Mouse (Mus musculus): ENCODE results near the gene Ralgapb. TPM values are rescaled to one million over a fixed set of nuclear protein-coding genes. Genes with fewer than 3 reads are reported as not detected.

The Ralgapb gene
- polyA plus RNA-seq, 1 experiment from 2014 or later: 17.5 TPM

GRCm38 (mm10) chr2:158519071-158519470, 109.4 kb downstream of the Ralgapb start:
- ATAC-seq (ENCODE audit: insufficient number of reproducible peaks, low FRiP score, low TSS enrichment, low read depth): no peak
- Histone ChIP-seq H3K4me3 (replicated peaks) (no peak overlapping the region), H3K27me3 (no peaks in the 10 kb centered on the region), H3K4me1 (no peaks in the 10 kb centered on the region), H3K9me3 (replicated peaks) (no peaks in the 10 kb centered on the region), H3K36me3 (no peaks in the 10 kb centered on the region), H3K4me2 (replicated peaks) (no peak overlapping the region), H3K9ac (no peak overlapping the region), H3K27ac (replicated peaks) (no peak overlapping the region)
- 64% methylated on average over 11 of the region's 11 CpGs for WGBS

- no peak overlapping the region for H3K27ac ChIP-seq (replicated peaks)
- no peaks in the 10 kb centered on the region for H3K27me3 ChIP-seq
- H3K4me2 ChIP-seq (replicated peaks): no peak overlapping the region
- 62% methylated on average over 6 of the region's 6 CpGs for WGBS
- ATAC-seq (ENCODE audit: insufficient number of reproducible peaks, low FRiP score, low TSS enrichment, low read depth): no peak
- no peak overlapping the region for H3K9ac ChIP-seq
- H3K36me3 ChIP-seq: no peaks in the 10 kb centered on the region
- no peaks in the 10 kb centered on the region for H3K4me1 ChIP-seq
- no peaks in the 10 kb centered on the region for H3K9me3 ChIP-seq (replicated peaks)
- no peak overlapping the region for H3K4me3 ChIP-seq (replicated peaks)
Observed at GRCm38 (mm10) chr2:158519800-158520199, 110.2 kb downstream of the Ralgapb start.

- WGBS: 77% methylated on average over 8 of the region's 8 CpGs
- H3K36me3 ChIP-seq: no peaks in the 10 kb centered on the region
- no peaks in the 10 kb centered on the region for H3K4me1 ChIP-seq
- H3K4me2 ChIP-seq (replicated peaks): no peak overlapping the region
- no peaks in the 10 kb centered on the region for H3K27me3 ChIP-seq
- no peak overlapping the region for H3K27ac ChIP-seq (replicated peaks)
- ATAC-seq (ENCODE audit: insufficient number of reproducible peaks, low FRiP score, low TSS enrichment, low read depth): no peak
- H3K9ac ChIP-seq: no peak overlapping the region
- no peaks in the 10 kb centered on the region for H3K9me3 ChIP-seq (replicated peaks)
- no peak overlapping the region for H3K4me3 ChIP-seq (replicated peaks)
Observed at GRCm38 (mm10) chr2:158523060-158523459, 113.4 kb downstream of the Ralgapb start.

GRCm38 (mm10) chr2:158524129-158524860, 114.6 kb downstream of the Ralgapb start:
- WGBS: 71% methylated on average over 16 of the region's 16 CpGs

GRCm38 (mm10) chr2:158534090-158534489, 124.4 kb downstream of the Ralgapb start:
- H3K4me1 ChIP-seq: no peaks in the 10 kb centered on the region
- H3K4me3 ChIP-seq (replicated peaks): no peak overlapping the region
- no peak overlapping the region for H3K4me2 ChIP-seq (replicated peaks)
- H3K27me3 ChIP-seq: no peaks in the 10 kb centered on the region
- WGBS: 10% methylated on average over 4 of the region's 4 CpGs
- no peak overlapping the region for H3K9ac ChIP-seq
- no peaks in the 10 kb centered on the region for H3K36me3 ChIP-seq
- no peak for ATAC-seq (ENCODE audit: insufficient number of reproducible peaks, low FRiP score, low TSS enrichment, low read depth)
- H3K9me3 ChIP-seq (replicated peaks): no peaks in the 10 kb centered on the region
- H3K27ac ChIP-seq (replicated peaks): no peak overlapping the region

More at GRCm38 (mm10) chr2:158524129-158524860, 114.6 kb downstream of the Ralgapb start:
- H3K36me3 ChIP-seq: no peaks in the 10 kb centered on the region
- H3K9me3 ChIP-seq (replicated peaks): no peaks in the 10 kb centered on the region
- no peaks in the 10 kb centered on the region for H3K27me3 ChIP-seq
- no peak overlapping the region for H3K27ac ChIP-seq (replicated peaks)
- H3K4me3 ChIP-seq (replicated peaks): no peak overlapping the region
- ATAC-seq (ENCODE audit: insufficient number of reproducible peaks, low FRiP score, low TSS enrichment, low read depth): no peak
- H3K4me1 ChIP-seq: no peaks in the 10 kb centered on the region
- H3K9ac ChIP-seq: no peak overlapping the region
- no peak overlapping the region for H3K4me2 ChIP-seq (replicated peaks)

- WGBS: 74% methylated on average over 8 of the region's 8 CpGs
Observed at GRCm38 (mm10) chr2:158534559-158534958, 124.9 kb downstream of the Ralgapb start.

GRCm38 (mm10) chr2:158539433-158540305, 130.0 kb downstream of the Ralgapb start:
- no peaks in the 10 kb centered on the region for H3K4me1 ChIP-seq
- H3K9ac ChIP-seq: no peak overlapping the region
- H3K4me2 ChIP-seq (replicated peaks): peak overlapping the region; percentile 36
- no peaks in the 10 kb centered on the region for H3K36me3 ChIP-seq
- H3K9me3 ChIP-seq (replicated peaks): no peaks in the 10 kb centered on the region
- WGBS: 56% methylated on average over 24 of the region's 24 CpGs
- 0 out of 2 replicates have a peak overlapping the region, but pooled peaks have one; percentile 2 for H3K4me3 ChIP-seq (replicated peaks)
- ATAC-seq (ENCODE audit: insufficient number of reproducible peaks, low FRiP score, low TSS enrichment, low read depth): no peak
- H3K27me3 ChIP-seq: no peaks in the 10 kb centered on the region
- H3K27ac ChIP-seq (replicated peaks): no peak overlapping the region

More at GRCm38 (mm10) chr2:158534559-158534958, 124.9 kb downstream of the Ralgapb start:
- ATAC-seq (ENCODE audit: insufficient number of reproducible peaks, low FRiP score, low TSS enrichment, low read depth): no peak
- H3K27ac ChIP-seq (replicated peaks): no peak overlapping the region
- no peaks in the 10 kb centered on the region for H3K4me1 ChIP-seq
- H3K27me3 ChIP-seq: no peaks in the 10 kb centered on the region
- no peaks in the 10 kb centered on the region for H3K9me3 ChIP-seq (replicated peaks)
- no peak overlapping the region for H3K9ac ChIP-seq
- H3K36me3 ChIP-seq: no peaks in the 10 kb centered on the region
- H3K4me3 ChIP-seq (replicated peaks): no peak overlapping the region
- H3K4me2 ChIP-seq (replicated peaks): no peak overlapping the region

GRCm38 (mm10) chr2:158541286-158541685, 131.6 kb downstream of the Ralgapb start:
- no peaks in the 10 kb centered on the region for H3K27me3 ChIP-seq
- no peaks in the 10 kb centered on the region for H3K9me3 ChIP-seq (replicated peaks)
- H3K9ac ChIP-seq: no peak overlapping the region
- H3K4me3 ChIP-seq (replicated peaks): no peak overlapping the region
- no peaks in the 10 kb centered on the region for H3K36me3 ChIP-seq
- no peak overlapping the region for H3K4me2 ChIP-seq (replicated peaks)
- H3K27ac ChIP-seq (replicated peaks): no peak overlapping the region
- ATAC-seq (ENCODE audit: insufficient number of reproducible peaks, low FRiP score, low TSS enrichment, low read depth): no peak
- 44% methylated on average over 4 of the region's 4 CpGs for WGBS
- H3K4me1 ChIP-seq: no peaks in the 10 kb centered on the region

GRCm38 (mm10) chr2:158545266-158545665, 135.6 kb downstream of the Ralgapb start:
- WGBS: 63% methylated on average over 2 of the region's 2 CpGs
- no peak for ATAC-seq (ENCODE audit: insufficient number of reproducible peaks, low FRiP score, low TSS enrichment, low read depth)
- Histone ChIP-seq H3K4me2 (replicated peaks) (no peak overlapping the region), H3K4me3 (replicated peaks) (no peak overlapping the region), H3K9ac (no peak overlapping the region), H3K27me3 (peaks cover 6% of the 10 kb centered on the region; the same call in 1 of the 2 replicates), H3K9me3 (replicated peaks) (no peaks in the 10 kb centered on the region), H3K4me1 (0 out of 2 replicates have a peak, but pooled peaks cover 2% of the 10 kb centered on the region), H3K36me3 (no peaks in the 10 kb centered on the region), H3K27ac (replicated peaks) (no peak overlapping the region)

GRCm38 (mm10) chr2:158546751-158547150, 137.1 kb downstream of the Ralgapb start:
- H3K27me3 ChIP-seq: peaks cover 20% of the 10 kb centered on the region
- H3K9me3 ChIP-seq (replicated peaks): no peaks in the 10 kb centered on the region
- no peaks in the 10 kb centered on the region for H3K36me3 ChIP-seq
- no peak overlapping the region for H3K4me3 ChIP-seq (replicated peaks)
- no peak overlapping the region for H3K9ac ChIP-seq
- no peak for ATAC-seq (ENCODE audit: insufficient number of reproducible peaks, low FRiP score, low TSS enrichment, low read depth)
- H3K4me2 ChIP-seq (replicated peaks): peak overlapping the region; percentile 28
- H3K4me1 ChIP-seq: 0 out of 2 replicates have a peak, but pooled peaks cover 2% of the 10 kb centered on the region
- H3K27ac ChIP-seq (replicated peaks): no peak overlapping the region
- WGBS: 4% methylated on average over 17 of the region's 17 CpGs

Data from embryonic facial prominence, embryonic 15.5 days (tissue).